Mouse (Mus musculus) lung, postnatal 14 days (tissue): ENCODE measurements around the gene Myadm.

Source experiments
- DNase-seq: peaks from one replicate; pipeline ENCODE4 v3.0.0; 2021

The Myadm gene

DNA sequence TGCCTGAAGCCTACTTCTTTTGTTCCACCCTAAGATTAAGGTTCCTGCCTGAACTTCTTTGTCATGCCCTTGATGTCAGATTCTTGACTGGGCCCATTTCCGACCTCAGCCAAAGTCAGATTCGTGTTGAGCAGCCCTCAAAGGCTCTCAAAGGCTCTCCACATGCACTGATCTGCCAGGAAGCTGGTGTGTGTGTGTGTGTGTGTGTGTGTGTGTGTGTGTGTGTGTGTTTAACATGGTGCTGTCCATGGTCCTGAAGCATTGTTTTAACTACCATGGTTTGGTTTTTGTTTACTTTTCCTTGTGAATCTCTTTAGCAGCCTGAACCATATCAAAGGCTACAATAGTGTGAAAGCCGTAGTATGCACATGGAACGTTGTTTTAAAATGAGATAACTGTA, 39.1 kb downstream of the Myadm start:
- DNase-seq = no peak

DNA sequence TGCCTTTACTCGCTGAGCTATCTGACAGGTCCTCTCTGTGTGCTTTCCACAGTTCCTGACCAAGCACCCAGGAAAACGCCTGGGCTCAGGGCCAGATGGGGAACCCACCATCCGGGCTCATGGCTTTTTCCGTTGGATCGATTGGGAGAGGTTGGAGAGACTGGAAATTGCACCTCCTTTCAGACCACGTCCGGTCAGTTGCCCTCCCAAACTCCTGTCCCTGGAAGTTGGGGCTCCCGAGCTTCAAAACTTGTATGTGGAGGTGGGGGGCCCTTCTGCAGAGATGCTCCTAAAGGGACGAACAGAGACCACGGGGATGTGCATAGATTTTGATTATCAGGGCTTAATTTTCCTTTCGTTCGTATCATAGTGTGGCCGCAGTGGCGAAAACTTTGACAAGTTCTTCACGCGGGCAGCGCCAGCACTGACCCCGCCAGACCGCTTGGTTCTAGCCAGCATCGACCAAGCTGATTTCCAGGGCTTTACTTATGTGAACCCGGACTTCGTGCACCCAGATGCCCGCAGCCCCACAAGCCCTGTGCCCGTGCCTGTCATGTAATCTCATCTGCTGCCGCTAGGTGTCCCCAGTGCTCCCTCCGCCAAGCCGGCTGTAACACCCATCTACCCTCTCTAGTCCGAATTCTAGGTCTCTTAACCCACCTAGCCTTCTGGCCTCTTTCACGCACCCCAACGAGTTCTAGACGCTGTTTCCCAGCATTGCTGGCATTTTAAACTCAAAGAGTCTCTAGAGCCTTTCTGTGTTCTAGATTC, 41.1 kb downstream of the Myadm start:
- DNase-seq = peak; percentile 79

DNA sequence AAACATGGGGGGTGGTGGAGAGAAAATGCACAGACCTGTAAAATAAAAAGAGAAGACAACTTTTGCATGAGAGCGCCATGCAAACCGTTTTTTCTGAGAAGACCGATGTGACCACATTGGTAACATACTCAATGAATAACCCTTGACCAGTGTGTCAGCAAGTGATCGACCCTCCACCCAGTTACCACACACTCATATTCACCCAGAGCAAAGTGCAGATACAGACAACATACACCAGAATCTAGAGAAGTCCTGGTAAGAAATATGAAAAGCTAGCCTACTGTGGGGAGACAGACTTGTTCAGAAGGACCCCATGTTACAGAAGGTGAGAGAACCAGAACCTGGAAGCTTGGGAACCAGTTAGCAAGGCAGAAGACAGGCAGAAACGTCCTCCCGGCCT, 42.3 kb downstream of the Myadm start:
- no peak for DNase-seq

DNA sequence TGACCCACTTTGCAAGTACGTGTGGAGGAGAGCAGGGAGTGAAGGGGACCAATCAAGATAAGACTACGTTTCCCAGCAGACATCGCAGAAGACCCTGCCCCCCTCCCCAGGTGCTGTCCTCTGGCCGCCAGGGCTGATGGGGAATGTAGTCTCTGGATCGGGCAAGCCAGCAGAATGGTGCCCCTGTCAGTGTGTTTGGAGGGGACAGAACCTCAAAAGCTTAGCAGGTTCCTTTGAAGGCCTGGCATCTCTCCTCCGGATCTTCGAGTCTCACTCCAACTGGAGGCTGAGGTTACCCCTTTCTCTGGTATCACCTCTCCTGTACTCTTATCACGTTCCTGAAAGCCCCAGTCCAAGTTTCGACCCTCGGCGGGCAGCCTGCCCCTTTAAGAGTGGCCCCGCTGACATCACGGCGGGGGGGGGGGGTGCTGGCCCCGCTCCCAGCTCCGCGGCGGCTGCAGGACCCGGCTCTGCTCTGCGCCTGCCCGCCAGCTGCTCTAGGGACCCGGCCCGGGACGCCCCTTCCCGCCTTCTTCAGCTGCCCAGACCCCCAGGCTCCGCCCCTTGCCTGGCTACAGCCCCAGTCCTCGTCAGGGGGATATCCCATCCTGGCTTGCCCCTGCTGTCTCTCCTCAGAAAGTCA, 42.8 kb downstream of the Myadm start:
- DNase-seq = peak; percentile 27

DNA sequence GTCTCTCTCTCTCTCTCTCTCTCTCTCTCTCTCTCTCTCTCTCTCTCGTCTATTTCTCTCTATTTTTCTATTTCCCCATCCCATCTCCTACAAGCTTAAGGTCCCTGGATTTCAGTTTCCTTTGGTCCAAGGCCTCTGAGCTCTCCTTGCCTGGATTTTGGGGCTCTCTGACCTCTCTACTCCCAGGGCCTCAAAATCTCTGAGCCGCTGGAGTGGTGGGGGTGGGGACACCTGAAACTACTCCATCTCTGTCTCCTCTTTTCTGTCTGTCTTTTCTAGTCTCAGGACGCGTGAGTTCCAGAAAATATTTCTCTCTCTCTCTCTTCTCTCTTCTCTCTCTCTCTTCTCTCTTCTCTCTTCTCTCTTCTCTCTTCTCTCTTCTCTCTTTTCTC, 43.3 kb downstream of the Myadm start:
- DNase-seq = no peak

DNA sequence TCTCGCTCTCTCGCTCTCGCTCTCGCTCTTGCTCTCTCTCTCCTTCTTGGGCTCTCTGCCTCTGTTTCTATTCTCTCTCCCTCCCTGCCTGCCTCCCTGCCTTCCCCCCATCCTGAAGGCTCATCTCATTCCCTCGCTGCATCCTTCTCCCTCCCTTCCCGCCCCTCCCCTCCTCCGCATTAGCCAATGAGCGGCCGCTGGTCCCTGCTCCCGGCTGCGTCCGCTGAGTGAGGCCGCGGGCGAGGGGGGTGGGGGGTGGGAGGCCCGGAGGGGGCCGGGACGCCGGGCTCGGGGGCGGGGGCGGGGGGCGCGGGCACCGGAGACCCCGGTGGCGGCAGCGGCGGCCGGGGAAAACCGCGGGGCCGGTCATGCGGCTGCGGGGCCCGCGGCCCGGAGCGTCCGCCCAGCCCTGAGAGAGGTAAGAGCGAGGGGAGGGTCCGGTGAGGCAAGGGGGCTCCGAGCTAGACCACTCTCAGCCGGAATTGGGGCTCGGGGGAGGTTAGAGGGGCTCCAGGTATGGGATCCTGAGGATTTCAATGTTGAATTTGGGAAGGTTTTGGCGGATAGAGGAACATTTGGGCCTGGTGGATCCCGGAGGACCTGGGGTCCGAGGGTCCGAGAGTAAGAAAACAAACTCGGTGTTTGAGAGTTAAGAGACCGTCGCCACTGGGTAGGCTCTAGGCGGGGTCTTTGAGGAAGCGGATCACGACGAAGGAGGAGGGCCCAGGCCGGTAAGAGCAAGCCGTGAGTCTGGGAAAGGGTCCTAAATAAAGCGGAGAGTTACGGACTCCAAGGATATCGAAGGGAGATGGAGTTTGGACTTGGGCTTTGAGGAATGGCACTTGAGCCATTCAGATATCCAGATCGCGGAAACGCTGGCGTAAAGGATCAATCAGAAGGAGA, 44.0 kb downstream of the Myadm start, which contains the start of gene Cacng7:
TSS of gene Cacng7 (plus strand) at position 337 of the 903 bp plus-strand sequence.
- DNase-seq = peak; percentile 4

DNA sequence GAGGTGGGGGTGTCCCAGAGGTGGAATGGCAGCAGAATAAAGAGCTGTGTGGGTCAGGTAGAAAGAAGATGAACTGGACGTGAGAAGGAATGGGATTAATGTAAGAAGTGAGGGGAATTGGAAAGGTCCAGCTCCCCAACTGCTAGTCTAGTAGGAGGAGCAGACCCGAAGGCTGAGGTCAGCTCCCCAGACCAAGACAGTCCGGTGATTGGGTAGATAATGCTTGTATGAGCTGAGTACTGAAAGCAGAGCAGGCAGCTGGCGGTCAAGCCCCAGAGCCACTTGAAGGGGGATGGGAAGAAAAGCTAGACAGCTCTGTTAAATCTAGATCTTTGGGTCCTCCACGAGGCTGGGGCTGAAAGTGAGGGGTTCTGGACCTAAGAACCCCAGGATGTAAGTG, 44.7 kb downstream of the Myadm start:
- DNase-seq = no peak

DNA sequence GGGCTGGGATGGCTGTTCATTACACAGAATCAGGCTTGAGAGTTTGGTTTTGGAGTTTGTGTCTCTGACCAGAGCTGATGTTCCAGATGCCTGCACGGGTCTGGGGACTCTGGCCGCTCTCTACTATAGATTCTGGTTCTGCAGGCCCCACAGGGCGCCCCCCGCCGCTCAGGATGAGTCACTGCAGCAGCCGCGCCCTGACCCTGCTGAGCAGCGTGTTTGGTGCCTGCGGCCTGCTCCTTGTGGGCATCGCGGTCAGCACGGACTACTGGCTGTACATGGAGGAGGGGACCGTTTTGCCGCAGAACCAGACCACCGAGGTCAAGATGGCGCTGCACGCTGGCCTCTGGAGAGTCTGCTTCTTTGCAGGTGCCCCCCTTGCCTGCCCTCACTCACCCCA, 47.5 kb downstream of the Myadm start:
- DNase-seq = no peak

DNA sequence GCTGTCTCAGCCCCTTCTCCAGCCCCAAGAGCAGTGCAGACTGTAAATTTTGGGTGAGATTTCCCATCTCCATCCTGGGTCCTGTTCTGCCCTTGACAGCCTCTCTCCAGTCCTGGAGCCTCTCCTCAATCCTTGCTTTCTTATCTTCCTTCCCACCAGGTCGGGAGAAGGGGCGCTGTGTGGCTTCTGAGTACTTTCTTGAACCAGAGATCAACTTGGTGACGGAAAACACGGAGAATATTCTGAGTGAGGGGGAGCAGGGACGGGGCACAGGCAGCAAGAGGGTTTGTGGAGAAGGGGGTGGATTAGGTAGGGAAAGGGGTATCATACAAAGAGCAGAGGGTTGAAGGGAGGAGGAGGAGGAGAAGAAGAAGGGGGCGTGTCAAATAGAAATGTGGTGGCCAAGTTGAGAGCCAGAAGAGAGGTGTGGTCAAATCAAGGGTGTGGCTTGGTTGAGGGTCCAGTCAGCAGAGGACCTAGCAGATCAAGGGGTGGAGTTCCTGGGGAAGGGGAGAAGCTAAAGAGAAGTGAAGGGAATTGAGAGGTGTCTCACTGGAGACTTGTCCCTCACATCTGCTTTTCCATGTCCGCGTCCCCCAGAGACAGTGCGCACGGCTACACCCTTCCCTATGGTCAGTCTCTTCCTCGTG, 49.5 kb downstream of the Myadm start:
- no peak for DNase-seq

DNA sequence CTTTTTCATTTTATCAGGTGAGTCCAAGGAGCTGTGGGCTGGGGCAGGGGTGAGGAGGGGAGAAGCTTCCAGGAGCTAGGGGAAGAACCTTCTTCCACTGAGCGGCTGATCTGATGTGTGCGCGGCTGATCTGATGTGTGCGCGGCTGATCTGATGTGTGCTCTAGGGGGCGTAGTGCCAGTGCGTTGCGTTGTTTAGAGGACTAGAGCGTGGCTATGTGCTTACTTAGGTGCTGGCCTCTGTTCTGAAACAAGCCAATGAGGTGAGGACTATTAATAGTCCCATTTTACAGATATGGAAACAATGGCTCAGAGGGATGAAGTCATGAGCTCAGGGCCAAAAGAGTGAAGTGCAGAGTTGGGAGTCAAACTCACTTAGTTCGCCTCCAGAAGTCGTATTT, 50.1 kb downstream of the Myadm start:
- DNase-seq = no peak

DNA sequence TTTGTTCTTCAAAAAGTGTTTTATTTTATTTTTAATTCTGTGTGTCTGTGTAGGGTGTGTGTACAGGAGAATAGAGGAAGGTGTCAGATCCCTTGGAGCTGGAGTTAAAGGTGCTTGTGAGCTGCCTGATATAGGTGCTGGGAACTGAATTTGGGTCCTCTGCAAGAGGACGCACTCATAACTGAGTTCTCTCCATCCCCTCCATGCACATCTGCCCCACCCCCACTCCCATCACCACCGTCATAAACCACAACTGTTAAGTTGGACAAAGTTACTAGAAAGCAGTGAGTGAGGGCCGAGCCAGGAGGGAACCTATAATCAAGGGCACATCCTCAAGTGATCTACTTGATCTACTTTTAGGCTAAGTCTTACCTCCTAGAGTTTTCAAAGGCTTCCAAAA, 55.0 kb downstream of the Myadm start:
- DNase-seq = no peak

DNA sequence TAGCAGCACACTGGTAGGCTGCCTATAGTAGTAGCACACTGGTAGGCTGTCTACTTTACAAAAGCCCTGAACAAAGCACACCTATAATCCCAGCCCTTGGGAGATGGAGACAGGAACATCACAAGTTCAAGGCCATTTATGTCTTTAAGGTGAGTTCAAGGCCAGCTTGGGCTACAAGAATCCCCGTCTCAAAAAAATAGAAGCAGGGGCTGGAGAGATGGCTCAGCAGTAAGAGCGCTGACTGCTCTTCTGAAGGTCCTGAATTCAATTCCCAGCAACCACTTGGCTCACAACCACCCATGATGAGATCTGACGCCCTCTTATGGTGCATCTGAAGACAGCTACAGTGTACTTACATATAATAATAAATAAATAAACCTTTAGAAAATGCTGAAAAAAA, 56.4 kb downstream of the Myadm start:
- DNase-seq = no peak

DNA sequence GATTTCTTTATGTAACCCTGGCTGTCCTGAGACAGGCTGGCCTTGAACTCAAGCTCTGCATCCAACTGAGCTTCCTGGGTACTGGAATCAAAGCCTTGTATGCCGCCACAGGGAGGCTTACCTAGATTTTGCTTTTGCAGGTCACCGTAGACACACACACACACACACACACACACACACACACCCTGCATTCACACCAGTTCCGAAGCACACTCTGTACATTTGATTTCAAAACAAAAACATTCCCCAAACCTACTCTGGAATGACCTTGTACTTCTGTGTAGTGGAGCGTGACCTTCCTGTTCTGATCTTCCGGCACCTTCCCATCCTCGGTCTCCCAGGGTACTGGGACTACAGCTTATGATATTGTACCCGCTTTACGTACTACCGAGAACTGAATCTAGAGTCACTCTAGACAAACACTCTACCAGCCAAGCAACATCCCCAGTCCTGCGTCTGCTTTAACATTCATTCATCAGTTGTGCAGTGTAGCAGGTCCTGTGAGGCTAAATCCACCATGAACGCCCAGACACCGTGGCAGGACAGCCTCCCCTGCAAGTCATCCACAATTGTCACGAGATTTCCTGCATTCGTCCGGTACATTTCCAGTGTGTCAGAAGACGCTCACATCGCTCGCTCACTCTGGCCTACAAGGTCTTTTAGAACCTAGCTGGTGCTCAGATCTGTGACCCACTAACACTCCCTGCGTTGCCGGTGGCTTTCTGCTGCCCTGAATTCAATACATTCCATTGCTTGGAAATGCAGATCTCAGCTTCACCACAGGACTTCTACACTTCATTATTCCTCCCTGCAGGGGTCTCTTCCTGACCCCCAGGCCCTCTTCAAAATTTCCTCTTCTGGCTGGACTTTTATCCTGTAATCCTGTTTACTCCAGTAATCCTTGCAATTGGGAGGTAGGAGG, 58.7 kb downstream of the Myadm start:
- DNase-seq = no peak

DNA sequence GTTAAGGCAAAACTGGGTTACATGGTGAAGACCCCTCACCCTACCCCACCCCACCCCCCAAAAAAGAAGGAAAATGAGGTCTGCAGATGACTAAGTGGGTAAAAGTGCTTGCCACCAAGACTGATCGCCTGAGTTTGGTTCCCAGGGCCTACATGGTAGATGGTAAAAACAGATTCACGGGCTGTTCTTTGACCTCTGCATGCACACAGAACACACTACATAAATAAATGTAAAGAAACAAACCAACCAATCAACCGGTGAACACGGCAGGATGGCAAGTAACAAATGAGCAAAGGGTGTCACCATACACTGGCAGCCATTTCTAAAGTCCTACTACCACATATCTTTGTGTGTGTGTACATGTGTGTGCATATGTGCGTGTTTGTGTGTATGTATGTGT, 59.4 kb downstream of the Myadm start:
- DNase-seq = no peak

DNA sequence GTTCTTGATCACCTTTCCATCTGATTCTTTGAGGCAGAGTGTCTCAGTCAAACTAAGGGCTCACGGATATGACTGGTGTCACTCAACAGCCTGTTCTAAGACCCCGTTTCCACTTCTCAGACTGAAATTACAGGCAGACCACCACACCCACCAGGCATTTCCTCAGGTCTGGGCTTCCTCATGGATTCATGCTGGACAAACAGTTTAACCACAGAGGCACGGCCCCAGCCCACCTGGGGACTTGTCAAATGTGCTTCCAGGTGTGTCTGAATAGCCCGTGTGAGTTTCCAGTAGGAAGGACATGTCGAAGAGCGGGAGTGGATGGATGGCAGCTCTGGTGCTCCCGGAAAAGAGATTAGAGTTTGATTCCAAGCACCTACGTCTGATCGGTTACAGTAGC, 60.9 kb downstream of the Myadm start:
- DNase-seq = no peak
